Mouse (Mus musculus): ENCODE results near the gene Opn3.

Opn3 gene

DNA sequence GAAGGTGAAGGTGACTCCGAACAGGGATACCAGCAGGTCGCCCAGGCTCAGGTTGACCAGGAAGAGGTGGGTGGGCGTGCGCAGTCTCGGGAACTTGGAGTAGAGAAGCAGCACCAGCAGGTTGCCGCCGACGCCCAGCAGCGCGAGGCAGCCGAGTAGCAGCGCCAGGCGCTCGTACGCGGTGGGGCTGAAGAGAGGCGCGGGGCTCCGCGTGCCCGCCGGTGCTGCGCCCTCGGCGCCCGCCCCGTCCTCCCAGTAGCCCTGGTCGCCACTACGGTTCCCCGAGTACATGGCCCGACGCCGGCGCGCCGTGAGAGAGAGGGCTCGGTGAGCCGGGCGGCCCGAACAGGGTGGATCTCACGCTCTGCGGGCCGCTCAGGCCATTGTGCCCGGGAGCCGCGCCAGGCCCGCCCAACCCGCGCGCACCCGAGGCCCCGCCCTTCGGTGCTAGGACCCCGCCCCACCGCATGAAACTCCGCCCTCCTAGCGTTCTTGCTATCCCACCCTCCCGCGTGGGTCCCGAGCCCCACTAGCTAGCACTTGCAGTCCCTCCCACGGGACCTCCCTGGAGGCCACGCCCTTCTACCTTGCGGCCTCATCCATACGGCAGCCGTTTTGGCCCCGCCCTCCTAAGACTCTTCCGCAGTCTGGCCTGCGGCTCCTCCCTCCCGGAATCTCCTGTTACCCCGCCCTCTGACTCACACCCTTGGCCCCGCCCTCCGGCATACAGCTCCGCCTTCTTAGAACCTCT is at the start of gene Opn3, which contains the start of gene Chml:
Gene Opn3 (minus strand): TSS at position 531 of the 751 bp plus-strand sequence.
Gene Chml (minus strand): TSS at position 656 of the 751 bp plus-strand sequence.
- peak; percentile 99 for DNase-seq

DNA sequence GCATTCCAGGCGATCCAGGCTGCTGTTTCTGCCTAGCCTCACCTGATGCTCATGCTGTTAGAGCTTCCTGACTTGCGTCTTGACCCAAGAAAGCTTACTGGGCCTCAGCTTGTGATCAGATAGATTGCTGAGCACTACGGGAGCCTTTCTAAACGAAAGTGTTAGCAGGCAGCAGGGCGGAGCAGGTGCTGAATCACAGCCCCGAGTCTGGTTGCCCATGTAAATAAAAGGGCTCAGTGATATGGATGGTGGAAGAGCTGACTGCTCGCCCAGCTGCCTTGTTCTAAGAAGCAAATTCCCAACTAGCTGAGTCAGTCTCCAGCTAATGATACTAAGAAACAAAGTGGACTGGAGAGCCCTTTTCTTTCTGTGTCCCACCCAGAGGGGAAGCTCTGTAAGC is 33.2 kb upstream of the Opn3 start:
- DNase-seq = no peak

DNA sequence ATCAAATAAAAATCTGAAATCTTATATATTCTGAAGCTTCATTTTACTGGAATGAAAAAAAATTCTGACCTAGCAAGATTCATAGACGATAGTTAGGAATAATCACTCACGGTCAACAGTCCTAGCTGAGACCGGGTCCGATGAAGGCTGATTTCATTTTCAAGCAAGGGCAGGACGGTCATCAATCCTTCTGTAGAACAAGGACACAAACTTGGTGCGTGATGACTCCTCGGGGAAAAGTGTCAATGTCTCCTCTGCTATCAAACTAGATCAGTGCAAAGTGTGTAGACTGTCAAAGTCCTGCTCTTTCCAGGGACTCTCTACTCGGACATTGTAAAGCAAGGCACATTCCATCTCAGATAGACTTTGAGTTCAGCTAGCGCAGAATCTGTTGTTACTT is 24.3 kb upstream of the Opn3 start:
- no peak for DNase-seq

DNA sequence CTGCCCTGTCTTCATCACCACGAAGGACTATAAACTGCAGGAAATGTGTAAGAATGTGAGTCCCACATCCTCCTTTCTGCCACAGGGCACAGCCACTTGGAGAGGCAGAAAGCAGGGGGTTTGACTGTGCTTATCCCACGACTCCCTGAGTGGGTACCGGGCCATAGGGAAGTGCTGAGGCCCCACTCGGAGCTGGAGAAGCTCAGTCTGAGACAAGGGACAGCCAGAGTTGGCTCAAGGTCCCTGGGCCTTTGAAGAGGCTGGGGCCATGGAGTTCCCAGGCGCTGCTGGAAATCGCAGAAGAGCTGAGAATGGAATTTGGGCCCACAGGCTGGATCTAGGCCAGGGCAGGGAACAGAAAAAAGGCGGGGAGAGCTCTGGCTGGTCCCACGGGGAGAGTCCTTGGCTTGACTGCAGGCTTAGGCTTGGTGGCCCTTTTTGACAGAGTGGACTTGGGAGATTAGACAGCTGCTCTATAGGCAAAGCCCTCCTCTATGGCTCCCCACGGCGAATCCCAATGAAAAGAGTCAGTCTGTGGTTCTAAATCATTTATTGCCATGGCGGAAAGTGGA is 19.8 kb upstream of the Opn3 start:
- DNase-seq = no peak

DNA sequence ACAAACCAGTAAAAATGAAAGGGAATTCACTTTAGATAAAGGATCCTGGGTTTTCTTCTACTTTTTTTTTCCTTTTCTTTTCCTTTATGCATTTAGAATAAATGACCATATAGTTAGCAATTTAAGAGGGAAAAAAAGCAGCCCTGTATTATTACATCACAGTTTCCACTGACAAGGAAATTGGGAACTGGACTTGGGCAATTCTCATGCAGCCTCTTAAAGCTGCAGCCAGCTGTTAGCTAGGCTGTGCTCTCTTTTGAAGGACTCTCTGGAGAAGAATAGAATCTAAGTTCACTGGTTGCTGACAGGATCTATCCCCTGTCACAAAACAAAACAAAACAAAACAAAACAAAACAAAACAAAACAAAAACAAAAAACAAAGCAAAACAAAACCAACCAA is 15.4 kb upstream of the Opn3 start:
- no peak for DNase-seq

DNA sequence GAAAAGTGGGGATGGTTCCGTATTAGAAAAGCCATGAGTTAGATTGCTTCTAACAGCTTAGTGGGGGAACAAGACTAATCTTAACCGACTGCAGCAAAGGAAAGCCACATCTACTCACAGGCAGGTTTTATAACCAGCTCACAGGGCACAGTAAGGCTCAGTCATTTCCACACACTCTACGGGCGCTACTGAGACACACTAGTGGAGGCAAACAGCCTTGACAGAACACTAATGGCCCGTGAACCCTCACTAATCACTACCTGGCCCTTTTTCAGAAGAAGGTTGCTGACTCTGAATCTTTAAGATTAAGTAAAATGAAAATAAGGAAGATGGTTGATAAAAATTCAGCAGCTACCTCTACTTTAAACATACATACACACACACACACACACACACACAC is 15.0 kb upstream of the Opn3 start:
- no peak for DNase-seq

DNA sequence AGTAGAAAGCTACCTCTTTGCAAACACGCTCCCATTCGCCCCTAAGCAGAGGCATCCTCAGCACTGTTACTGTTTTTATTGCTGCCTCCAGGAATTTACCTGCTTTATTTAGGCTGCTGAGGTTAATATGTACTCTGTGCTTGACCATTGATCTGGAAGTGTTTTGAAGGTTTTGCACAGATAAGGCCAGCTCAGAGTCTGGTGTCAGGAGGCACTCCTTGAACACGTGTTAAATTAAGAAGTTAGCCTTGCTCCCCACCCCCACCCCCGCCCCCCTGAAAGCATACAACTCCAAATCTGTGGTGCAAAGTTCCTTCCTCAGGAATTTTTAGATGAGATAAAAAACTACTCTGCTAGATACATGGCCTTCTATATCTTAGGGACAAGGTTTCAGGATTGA is 8.6 kb upstream of the Opn3 start:
- DNase-seq = no peak

DNA sequence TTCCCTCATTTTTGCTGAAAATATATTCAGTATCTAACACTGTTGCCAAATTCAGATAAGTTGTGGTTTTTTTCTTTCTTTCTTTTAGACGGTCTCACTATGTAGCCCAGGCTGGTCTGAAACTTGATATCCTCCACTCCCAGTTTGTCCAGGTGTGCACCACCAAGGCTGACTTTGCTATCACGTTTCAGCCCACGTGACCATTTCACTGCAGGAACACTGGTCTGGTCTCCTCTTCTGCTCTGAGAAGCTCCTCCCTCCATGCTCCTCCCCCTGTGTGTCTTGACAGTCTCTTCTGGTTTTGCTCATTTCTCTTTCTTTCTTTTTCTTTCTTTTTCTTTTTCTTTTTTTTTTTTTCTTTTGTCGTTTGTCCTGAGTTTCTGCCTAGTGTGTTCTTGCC is 7.2 kb upstream of the Opn3 start:
- DNase-seq = peak; percentile 10 to 31

DNA sequence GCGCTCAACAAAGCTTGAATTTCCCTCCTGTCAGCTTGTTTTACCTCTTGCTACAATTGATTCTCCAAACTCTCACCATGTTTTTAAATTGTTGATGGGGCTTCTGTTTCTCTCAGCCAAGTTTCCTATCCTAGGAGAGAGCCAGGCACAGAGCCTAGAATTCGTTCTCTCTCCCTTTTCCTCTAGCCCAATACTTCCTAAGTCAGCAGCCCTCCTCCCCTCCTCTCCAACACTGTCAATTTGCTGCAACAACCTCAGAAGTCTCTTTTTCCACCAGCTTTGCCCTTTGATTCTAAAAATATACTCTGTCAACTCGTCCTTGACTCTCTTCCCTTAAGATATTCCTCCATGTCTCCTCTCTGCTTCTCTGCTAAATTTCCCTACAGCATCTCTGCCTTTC is 6.8 kb upstream of the Opn3 start:
- DNase-seq = no peak

DNA sequence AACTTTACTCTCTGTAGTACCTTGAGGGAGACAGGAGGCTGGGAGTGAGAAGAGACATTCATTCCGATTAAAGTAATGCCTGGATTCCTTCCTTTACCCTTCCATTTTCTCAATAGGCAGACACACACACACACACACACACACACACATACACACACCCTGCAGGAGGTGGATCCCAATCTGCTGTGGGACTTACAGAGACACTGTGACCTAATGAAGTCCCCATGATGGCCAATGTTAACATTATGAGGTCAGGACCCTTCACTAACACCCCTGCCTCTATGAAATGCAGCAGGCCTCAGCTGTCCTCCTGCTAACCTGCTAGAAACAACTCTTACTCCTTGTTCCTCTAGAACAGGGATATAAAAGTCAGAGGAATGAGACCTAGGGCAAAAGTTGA is 5.7 kb upstream of the Opn3 start, which contains the start of gene Wdr64:
Gene Wdr64 (plus strand): TSS at position 301 of the 400 bp plus-strand sequence.
- no peak for DNase-seq

DNA sequence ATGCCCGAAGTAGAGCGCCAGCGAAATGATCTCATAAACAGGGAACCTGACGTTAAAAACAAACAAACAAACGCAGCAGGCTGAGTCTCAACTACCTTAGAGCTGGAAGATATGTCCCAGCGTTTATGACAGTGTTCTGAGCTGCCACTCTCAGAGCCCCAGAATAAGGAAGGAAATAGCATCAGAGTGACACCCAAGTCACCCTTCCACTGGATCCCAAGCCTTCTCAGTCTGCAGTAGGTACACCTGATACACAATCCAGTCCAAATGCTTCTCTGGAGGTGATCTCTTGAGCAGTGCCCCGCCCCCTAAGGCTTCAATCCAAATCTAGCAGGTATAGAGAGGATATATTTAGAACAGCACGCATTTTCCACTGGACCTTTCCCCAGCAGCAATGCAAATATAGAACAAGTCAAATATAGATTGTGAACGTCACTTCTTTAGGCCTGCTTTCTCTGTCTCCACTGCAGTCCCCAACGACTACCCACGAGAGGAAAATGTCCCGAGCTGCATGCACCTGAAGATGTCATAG is 919 bp upstream of the Opn3 start:
- peak; percentile 21 to 26 for DNase-seq

DNA sequence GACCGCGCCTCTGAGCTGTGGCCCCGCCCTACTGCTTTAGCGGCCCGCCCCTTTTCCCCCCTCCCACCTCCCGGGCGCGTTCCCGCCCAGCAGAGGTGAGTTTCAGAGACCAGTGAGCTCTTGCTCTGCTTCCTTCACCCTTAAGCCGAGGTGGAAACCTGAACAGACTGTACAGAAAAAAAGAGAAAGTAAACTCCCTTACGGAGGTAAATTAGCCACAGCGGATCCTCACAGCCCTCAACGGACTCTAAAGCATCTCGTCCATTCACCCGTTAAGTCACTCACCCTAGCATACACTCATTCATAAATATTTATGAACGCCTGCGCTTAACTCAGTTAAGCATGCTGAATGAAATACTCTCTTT is 403 bp upstream of the Opn3 start:
- DNase-seq = no peak

DNA sequence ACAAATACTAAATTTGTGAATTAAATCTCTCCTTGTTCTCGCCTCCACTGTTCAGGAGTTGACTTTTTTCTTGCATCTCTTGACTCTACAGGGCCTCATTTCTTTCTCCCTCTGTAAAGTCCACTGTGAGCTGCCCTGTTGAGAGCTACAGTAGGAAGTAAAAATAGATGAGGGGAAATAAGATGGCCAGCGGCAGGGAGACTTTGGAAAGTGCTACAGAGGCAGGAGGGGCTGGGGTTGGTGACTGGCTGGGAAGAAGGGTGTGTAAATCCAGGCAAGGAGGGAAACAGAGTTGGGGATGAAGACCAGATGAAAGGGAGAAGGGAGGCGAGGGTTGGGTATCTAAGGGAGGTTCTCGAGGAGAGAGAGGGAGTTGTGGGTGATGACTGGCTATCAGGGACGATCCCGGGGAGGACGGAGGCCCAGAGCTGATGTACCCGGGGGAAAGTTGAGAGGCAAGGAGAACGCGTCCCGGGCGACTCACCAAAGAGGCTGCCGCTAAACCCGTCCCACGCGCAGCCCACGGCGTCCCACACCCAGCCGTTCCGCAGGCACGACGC is 810 bp downstream of the Opn3 start:
- no peak for DNase-seq

DNA sequence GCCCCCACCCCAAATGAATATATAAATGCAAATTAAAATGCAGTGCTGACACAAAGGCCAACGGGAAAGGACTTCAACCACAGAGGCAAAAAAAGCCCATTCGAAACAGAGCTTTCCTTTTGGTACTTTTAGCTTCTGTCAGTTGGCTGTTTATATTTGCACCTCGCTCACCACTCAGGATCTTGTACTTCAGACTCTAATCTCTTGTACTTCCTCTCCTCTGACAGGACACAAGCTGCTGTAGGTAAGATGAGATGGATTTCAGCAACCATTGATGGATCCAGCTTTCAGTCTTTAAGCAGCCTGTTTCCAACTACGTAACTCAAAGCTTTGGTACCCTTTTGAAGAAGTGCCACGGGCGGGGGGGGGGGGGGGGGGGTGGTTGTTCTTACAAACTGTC is 11.6 kb downstream of the Opn3 start:
- DNase-seq = no peak

DNA sequence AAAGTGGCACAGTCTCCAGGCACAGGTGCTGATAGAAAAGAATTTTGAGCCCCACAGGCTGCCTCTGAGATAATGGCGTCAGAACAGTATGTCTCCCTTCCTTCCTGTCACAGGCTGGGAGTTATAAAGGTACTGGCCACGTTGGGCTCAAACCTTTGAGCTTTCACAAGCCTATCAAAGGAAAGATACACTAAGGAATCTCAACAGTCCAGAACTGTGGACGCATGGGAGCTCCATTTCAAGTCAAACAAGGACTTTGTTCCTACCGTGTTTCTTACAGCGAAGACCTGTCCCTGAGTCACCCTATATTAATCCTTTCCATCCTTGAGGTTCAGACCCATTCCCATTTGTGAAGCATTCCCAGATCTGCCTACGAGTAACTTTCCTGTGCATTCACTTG is 15.1 kb downstream of the Opn3 start:
- DNase-seq = no peak

DNA sequence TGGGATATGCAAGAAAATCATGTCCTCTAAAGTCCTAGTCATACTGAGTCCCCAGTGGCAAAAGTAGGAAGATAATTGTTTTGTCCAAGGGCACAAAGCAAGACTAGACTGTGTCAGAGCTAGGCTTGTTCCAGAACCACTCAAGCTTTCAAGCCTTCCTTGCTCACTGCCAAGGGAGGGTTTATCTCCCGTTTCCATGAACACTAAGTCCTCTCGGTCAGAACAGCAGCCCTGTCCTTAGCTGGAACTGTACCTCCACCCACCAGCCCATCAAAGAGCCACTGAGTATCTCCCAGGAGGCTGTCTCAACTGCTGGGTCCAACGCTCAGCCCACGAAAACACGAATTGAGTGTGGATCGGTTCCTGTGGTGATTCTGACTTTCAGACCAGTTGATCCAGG is 17.5 kb downstream of the Opn3 start:
- DNase-seq = no peak

DNA sequence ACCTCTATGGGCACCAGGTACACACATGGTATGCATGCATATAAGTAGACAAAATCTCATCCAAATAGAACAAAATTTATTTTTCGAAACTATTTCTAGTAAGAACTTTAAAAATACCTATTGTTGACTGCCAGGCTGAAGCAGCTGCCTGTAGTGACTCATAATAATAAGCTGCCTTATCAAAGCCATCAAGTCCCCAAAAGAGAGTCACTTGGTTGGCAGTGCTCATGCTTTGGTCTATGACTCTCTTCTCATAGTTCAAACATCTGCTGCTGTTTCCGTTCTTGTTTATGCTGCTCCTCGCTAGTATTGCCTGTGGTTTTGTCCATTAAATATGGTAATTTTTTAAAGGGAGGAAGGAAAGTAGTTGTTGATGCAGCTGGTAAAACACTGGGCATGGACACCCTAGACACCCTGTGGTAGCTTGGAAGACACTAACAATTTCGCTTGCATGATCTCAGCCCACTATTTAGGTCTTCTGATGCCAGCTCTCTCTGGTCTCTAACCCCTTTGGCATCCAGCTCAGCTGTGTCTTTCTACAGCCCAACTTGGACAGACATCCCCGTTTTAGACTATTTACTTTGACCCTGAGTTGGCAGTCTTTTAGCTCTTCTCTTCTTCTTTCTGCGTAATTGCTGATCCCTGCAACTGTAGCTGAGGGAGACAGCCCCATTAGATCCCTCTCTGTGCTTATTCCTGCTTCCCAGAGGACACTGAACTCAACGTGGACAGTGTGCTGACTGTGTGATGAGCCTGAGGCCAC is 18.8 kb downstream of the Opn3 start:
- DNase-seq = no peak

DNA sequence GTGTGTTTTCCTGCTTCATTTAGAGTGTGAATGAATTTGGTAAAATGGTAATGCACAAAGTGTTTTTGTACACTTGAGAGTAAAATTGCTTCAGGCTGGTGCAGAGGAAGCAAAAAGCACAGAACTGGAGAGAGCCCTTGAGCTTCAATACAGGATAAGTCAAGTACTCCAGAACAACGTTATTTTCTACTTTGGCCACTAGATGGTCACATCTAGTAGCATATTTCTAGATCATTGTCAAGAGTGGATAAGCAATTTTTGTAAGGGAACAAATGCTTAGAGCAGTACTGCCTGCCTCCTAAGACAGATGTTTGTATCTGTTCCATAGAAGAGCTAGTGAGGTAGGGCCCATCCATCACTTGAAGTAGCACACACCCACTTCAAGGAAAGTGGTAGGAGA is 20.9 kb downstream of the Opn3 start:
- DNase-seq = no peak

DNA sequence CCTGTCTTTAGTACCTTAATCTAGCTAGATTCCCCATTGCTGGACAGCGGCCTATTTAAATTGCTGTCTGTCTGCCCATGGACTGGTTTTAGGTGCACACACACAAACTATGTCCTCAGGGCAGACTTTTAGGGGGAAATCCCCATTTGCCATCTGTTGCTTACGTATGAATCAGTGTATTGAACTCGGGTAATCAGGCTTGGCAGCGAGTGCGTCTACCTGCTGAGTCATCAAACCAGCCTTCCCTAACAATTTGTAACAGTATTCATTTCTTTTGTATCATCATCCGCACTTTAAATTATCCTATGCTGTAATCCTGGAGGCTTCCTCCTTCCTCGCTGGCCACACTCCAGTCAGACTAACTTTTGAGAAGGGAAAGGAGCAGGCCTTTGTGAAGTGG is 22.5 kb downstream of the Opn3 start:
- DNase-seq = no peak

DNA sequence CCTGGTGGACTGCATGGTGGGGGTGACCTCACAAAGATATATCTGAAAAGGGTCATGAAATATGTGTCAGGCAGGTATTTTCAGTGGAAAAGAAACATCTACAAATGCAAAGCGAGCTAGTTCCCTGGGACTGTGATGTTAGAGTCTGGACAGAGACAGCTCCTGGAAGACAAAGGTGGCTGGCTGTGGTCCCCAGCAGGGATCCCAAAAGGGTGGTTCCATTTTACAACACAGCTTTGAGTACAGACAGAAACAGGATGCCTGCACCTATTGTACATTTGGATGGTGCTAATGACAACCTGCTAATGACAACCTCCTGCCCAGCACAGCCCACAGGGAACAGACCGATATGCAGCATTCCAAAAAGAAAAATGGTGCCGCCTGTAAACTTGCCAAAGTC is 23.1 kb downstream of the Opn3 start:
- no peak for DNase-seq

DNA sequence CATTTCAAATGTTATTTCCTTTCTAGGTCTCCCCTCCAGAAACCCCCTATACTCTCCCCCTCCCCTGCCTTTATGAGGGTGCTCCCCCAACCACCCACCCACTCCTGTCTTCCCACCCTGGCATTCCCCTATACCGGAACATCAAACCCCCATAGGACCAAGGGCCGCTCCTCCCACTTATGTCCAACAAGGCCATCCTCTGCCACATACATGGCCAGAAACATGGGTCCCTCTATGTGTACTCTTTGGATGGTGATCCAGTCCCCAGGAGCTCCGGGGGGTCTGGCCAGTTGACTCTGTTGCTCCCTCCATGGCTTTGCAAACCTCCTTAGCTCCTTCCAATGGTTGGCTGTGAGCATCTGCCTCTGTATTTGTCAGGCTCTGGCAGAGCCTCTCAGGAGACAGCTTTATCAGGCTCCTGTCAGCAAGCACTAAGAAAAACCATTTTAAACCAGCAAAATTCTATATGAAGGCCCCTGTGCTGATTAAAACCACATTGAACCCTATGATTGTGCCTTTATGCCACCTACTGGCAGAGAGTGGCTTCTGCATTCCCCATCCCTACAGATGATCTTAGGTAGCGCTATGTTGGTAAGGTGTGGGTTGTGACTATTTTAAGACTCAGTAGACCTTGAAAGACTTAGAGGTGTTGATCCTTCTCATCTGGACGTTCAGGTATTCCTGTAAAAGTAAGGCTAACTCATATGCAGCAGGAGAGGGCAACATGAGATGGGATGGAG is 23.7 kb downstream of the Opn3 start:
- DNase-seq = no peak

DNA sequence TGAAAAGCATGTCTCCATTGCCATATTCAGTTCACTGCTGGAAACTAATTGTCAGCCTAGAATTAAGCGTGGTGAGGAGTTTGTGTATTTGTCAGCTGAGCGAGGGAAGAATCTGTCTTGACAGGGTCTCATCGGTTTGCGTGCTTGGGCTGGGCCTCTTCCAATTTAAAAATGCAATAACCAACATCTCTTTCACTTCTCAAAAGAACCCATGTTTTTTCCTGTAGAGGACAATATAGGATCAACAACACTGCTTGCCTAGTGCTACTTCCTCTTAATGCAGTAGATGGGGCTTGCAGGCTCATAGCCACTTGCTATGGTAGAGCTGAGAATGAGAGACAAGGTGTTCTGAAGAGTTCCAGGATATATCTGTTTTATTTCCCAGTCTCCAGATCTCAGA is 32.7 kb downstream of the Opn3 start:
- DNase-seq = no peak

DNA sequence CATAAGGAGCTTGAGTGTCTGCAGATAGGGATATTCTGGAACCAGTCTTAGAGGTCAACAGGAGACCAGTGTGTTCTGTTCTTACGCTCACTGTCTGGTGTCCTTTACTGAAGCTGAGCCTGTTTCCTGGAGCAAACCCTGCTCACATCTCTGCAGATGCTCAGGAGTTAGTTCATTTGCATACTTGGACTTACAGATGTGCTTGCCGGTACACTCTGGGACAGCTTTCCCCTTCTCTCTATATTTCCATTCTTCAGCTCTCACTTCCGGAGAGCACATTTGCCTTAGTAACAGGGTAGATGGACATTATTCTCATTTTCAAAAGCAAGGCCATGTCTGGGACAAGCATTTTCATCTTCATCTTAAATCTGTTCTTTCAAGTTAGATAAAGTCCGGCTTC is 44.0 kb downstream of the Opn3 start:
- no peak for DNase-seq
